In genomic region chr17:67089611-67090010, GRCm38 (mm10) we compare ENCODE assay signal across 16 mouse cellular contexts.
"Had no signal": no experiment of that assay in that cellular context is flagged by ENCODE, and none has a peak within 500 bp of the region (broad histone marks: within the 10 kb centered on the region; RNA-seq: fewer than 3 reads in every experiment).

No protein-coding gene starts in this region.

- H3K9me3 ChIP-seq: midbrain, embryonic 10.5 days; midbrain, embryonic 12.5 days; neural tube, embryonic 13.5 days; neural tube, embryonic 15.5 days had no signal

- H3K27ac ChIP-seq: midbrain, embryonic 10.5 days; midbrain, embryonic 12.5 days; neural tube, embryonic 15.5 days had no signal

- H3K27me3 ChIP-seq: midbrain, embryonic 12.5 days; neural tube, embryonic 13.5 days; neural tube, embryonic 15.5 days had no signal

- H3K4me1 ChIP-seq: midbrain, embryonic 12.5 days had no signal

- H3K4me3 ChIP-seq: midbrain, embryonic 10.5 days; midbrain, embryonic 12.5 days; myocyte; neural tube, embryonic 13.5 days; neural tube, embryonic 15.5 days had no signal

- DNase-seq: lung, embryonic 14.5 days; lung, postnatal 10 days; lung, postnatal 4 days; retina, postnatal 1 day; right cerebral cortex, adult 18-20 months; right cerebral cortex, postnatal 25 days; right cerebral cortex, postnatal 4 days; spleen, adult 18-20 months; thymus, adult 18-20 months; thymus, postnatal 14 days; thymus, postnatal 36 days had no signal

- H3K9ac ChIP-seq: lung, embryonic 14.5 days; midbrain, embryonic 12.5 days; neural tube, embryonic 13.5 days; neural tube, embryonic 15.5 days had no signal

- H3K4me2 ChIP-seq: lung, embryonic 14.5 days; midbrain, embryonic 12.5 days; neural tube, embryonic 13.5 days; neural tube, embryonic 15.5 days had no signal

- H3K36me3 ChIP-seq: midbrain, embryonic 10.5 days; midbrain, embryonic 12.5 days; neural tube, embryonic 13.5 days; neural tube, embryonic 15.5 days had no signal
